Mouse (Mus musculus): ENCODE results near the gene Krt8. TPM values are rescaled to one million over a fixed set of nuclear protein-coding genes. Genes with fewer than 3 reads are reported as not detected.

Krt8 gene
- polyA plus RNA-seq, 1 experiment from 2014 or later, result 45.6 TPM

DNA sequence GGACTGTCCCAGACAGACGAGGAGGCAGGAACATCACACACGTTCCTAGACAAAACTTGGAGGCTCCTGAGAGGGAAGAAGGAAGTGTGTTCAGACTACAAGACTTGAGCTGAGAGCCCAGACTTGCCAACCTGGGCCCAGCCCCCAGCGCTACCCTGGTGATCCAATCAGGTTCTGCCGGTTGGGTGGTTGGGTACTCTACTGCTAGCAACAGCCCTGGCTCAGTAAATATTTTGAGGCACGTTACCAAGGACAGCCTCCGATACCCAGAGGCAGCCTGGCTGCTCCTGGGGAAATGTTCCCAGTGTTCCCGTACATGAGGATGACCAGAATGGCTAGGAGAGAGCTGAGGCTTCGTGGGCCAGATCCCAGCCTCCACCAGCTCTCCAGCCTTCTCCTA, 37.5 kb downstream of the Krt8 start:
- WGBS, result 81% methylated on average over 8 of the region's 8 CpGs
- H3K4me1 ChIP-seq, result no peaks in the 10 kb centered on the region
- H3K27ac ChIP-seq, result no peak overlapping the region
- no peak overlapping the region for H3K4me2 ChIP-seq (replicated peaks)
- H3K9ac ChIP-seq, result no peak overlapping the region
- no peaks in the 10 kb centered on the region for H3K36me3 ChIP-seq
- no peak overlapping the region for H3K4me3 ChIP-seq
- H3K27me3 ChIP-seq, result 0 out of 2 replicates have a peak, but pooled peaks cover under 1% of the 10 kb centered on the region
- H3K9me3 ChIP-seq, result no peaks in the 10 kb centered on the region
- no peak for ATAC-seq (ENCODE audit: insufficient number of reproducible peaks, insufficient read depth, low FRiP score, low TSS enrichment)

DNA sequence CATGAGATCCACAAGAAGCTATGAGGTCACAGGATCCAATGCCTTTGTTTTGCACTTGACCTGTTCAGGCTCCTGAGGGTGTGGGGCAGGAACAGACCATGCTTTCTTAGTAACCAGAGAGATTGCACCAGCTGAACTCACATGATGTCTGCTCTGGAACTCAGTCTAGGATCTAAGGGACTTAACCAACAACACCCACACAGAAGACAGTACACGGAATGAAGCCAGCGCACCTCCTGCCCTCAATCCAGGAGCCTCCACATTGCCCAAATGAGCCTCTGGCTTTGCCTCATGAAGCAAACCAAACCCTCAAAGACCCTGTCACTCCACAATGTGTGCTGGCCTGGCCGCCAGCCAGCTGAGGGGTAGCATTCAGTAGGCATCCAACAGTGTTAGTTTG, 45.4 kb downstream of the Krt8 start:
- no peak overlapping the region for H3K27ac ChIP-seq
- no peaks in the 10 kb centered on the region for H3K4me1 ChIP-seq
- H3K27me3 ChIP-seq, result no peaks in the 10 kb centered on the region
- no peak for ATAC-seq (ENCODE audit: insufficient number of reproducible peaks, insufficient read depth, low FRiP score, low TSS enrichment)
- no peak overlapping the region for H3K4me2 ChIP-seq (replicated peaks)
- H3K36me3 ChIP-seq, result no peaks in the 10 kb centered on the region
- no peaks in the 10 kb centered on the region for H3K9me3 ChIP-seq
- no peak overlapping the region for H3K9ac ChIP-seq
- H3K4me3 ChIP-seq, result no peak overlapping the region
- 85% methylated on average over 3 of the region's 3 CpGs for WGBS

DNA sequence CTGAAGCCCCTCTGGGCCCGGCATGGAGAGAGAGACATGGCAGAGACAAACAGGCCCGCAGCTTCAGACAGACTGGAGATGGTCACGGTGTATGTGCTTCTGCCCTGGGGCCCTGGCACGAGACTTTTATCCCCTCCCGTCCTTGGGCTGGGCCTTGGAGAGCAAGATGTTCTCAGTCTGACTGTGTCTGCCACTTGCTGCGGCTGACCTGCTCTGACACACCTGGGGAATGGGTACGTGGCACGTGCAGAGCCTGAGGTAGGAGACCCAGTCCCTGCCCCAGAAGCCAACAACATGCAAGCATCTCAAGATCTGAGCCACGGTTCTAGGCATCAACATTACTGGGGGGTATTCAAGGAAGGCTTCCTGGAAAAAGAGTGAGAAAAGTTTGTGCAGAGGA, 50.1 kb downstream of the Krt8 start, which contains the start of gene Krt78:
TSS of gene Krt78 (minus strand) at position 101 of the 400 bp plus-strand sequence.
- Histone ChIP-seq H3K4me3 (no peak within 1 kb of the TSS), H3K4me1 (no peaks in the 10 kb centered on the region), H3K9me3 (no peaks in the 10 kb centered on the region), H3K4me2 (replicated peaks) (no peak within 1 kb of the TSS), H3K9ac (no peak within 1 kb of the TSS), H3K27me3 (no peaks in the 10 kb centered on the region), H3K36me3 (no peaks in the 10 kb centered on the region), H3K27ac (no peak within 1 kb of the TSS)
- 77% methylated on average over 9 of the region's 9 CpGs for WGBS
- no peak for ATAC-seq (ENCODE audit: insufficient number of reproducible peaks, insufficient read depth, low FRiP score, low TSS enrichment)

DNA sequence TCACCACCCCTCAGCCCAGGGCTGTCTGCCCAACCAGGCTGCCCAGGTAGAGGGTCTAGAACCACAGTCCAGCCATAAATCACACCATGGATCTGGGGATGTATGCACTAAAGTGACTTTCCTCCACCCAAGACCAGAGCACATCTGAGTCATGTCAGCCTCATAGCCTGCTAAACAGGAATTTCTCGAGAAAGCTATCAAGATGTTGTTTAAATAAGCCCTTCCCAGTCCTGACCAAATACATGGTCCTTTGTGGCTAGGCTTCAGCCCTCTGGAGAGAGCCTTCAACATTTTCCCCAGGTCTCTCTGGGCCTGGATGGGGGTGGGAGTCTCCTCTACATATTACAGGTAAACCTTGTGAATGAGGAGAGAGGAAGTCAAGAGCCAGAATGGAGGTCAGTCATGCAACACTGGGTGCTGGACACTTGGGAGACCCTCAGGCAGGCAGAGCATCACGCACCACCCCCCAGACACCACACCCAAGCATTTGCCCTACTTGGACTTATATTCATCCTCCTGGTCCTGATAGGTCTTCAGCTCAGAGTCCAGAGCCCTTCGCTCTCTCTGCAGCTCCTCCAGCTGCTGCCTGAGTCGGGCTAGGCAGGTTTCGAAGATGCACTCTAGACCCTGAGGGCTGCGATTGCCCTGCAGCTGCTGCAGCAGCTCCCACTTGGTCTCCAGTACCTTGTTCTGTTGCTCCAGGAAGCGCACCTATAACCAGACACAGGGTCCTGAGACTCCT, 51.4 kb downstream of the Krt8 start:
- WGBS, result 86% methylated on average over 7 of the region's 7 CpGs
- no peaks in the 10 kb centered on the region for H3K27me3 ChIP-seq
- H3K36me3 ChIP-seq, result no peaks in the 10 kb centered on the region
- H3K4me2 ChIP-seq (replicated peaks), result no peak overlapping the region
- H3K27ac ChIP-seq, result no peak overlapping the region
- no peak overlapping the region for H3K4me3 ChIP-seq
- no peaks in the 10 kb centered on the region for H3K9me3 ChIP-seq
- no peak overlapping the region for H3K9ac ChIP-seq
- H3K4me1 ChIP-seq, result no peaks in the 10 kb centered on the region
- no peak for ATAC-seq (ENCODE audit: insufficient number of reproducible peaks, insufficient read depth, low FRiP score, low TSS enrichment)

Other genes with a start within 250 kb of the Krt8 start
- gene Krt72, start 218.0 kb downstream of the Krt8 start, polyA plus RNA-seq (2016; fragmentation: Nextera tagmentation; extraction: Ambion mirVana), result not detected in 2 replicates
- 0.08 TPM in 1 of 2 replicates, not detected in the other for gene Krt73, start 202.1 kb downstream of the Krt8 start, polyA plus RNA-seq (2016; fragmentation: Nextera tagmentation; extraction: Ambion mirVana)
- gene Krt2, start 186.3 kb downstream of the Krt8 start, polyA plus RNA-seq (2016; fragmentation: Nextera tagmentation; extraction: Ambion mirVana), result not detected in 2 replicates
- 2.4 and 3.4 TPM in 2 replicates for gene Krt1, start 153.7 kb downstream of the Krt8 start, polyA plus RNA-seq (2016; fragmentation: Nextera tagmentation; extraction: Ambion mirVana)
- gene Krt77, start 134.8 kb downstream of the Krt8 start, polyA plus RNA-seq (2016; fragmentation: Nextera tagmentation; extraction: Ambion mirVana), result 0.08 TPM in 1 of 2 replicates, not detected in the other
- not detected in 2 replicates for gene Krt76, start 111.6 kb downstream of the Krt8 start, polyA plus RNA-seq (2016; fragmentation: Nextera tagmentation; extraction: Ambion mirVana)
- gene Krt4, start 79.7 kb downstream of the Krt8 start, polyA plus RNA-seq (2016; fragmentation: Nextera tagmentation; extraction: Ambion mirVana), result 0.20 and 0.68 TPM in 2 replicates
- 0.28 TPM in 1 of 2 replicates, not detected in the other for gene Krt79, start 64.2 kb downstream of the Krt8 start, polyA plus RNA-seq (2016; fragmentation: Nextera tagmentation; extraction: Ambion mirVana)
- gene Krt78, start 50.2 kb downstream of the Krt8 start, polyA plus RNA-seq (2016; fragmentation: Nextera tagmentation; extraction: Ambion mirVana), result 0.13 TPM in 1 of 2 replicates, not detected in the other
- gene Krt18, start 23.7 kb upstream of the Krt8 start, polyA plus RNA-seq (2016; fragmentation: Nextera tagmentation; extraction: Ambion mirVana), result 47.5 and 50.6 TPM in 2 replicates
- gene Eif4b, start 69.3 kb upstream of the Krt8 start, polyA plus RNA-seq (2016; fragmentation: Nextera tagmentation; extraction: Ambion mirVana), result 113 and 120 TPM in 2 replicates
- gene Tns2, start 95.9 kb upstream of the Krt8 start, polyA plus RNA-seq (2016; fragmentation: Nextera tagmentation; extraction: Ambion mirVana), result 29.6 and 34.0 TPM in 2 replicates
- gene Spryd3, start 131.8 kb upstream of the Krt8 start, polyA plus RNA-seq (2016; fragmentation: Nextera tagmentation; extraction: Ambion mirVana), result 15.6 and 15.7 TPM in 2 replicates
- gene Igfbp6, start 139.9 kb upstream of the Krt8 start, polyA plus RNA-seq (2016; fragmentation: Nextera tagmentation; extraction: Ambion mirVana), result 0.92 and 1.2 TPM in 2 replicates
- 0.13 and 0.17 TPM in 2 replicates for gene Soat2, start 146.0 kb upstream of the Krt8 start, polyA plus RNA-seq (2016; fragmentation: Nextera tagmentation; extraction: Ambion mirVana)
- 114 and 119 TPM in 2 replicates for gene Zfp740, start 198.8 kb upstream of the Krt8 start, polyA plus RNA-seq (2016; fragmentation: Nextera tagmentation; extraction: Ambion mirVana)
- gene Csad, start 200.2 kb upstream of the Krt8 start, polyA plus RNA-seq (2016; fragmentation: Nextera tagmentation; extraction: Ambion mirVana), result 82.8 and 91.1 TPM in 2 replicates
- gene Itgb7, start 227.5 kb upstream of the Krt8 start, polyA plus RNA-seq (2016; fragmentation: Nextera tagmentation; extraction: Ambion mirVana), result 1.9 and 2.6 TPM in 2 replicates